In the genomic region with DNA sequence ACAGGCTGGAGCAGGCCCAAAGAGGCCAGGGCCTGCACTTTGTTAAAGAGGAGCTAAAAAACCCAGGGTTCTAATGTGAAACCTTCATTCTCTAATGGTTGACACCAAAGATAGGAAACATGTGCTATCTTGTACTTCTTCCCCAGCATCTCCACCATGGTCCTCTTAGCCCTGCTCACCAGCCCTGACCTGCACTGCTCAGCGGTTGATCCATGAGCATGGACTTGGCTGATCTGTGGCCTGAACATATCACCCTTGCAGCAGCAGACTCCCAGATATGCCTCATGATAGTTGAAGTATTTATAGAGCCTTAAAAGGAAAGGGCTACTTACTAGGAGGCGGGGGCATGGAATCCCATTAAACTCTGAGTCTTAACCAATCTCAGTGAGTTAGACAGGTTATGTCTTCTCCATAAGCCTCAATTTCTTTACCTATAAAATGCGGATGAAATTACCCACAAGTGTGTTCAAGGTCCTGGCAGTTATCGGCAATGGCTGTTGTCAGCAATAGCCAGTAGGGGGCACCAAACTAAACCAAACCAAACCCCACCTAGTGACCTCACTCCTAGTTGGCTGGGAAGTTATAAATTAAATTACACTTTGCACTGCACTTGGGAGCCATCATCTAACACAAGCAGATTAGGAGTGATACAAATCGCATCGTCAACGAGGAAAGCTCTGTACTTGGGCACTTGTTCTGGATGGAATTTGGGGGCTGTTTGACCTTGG, we compare ENCODE assay signal across 8 mouse cellular contexts. TPM values are rescaled to one million over a fixed set of nuclear protein-coding genes. Genes with fewer than 3 reads are reported as not detected.
DNase-seq lines count a peak whose midpoint lies in the region; ATAC-seq and TF ChIP-seq lines count a peak whose summit lies in the region.

No protein-coding gene starts in this region.

- H3K27me3 ChIP-seq in E14TG2a.4 (ENCODE audit: insufficient read depth, low read length): peaks cover 14% of the 10 kb centered on the region
- H3K27me3 ChIP-seq in forebrain, embryonic 10.5 days (ENCODE audit: poor library complexity, severe bottlenecking): peaks cover 50% of the 10 kb centered on the region
- H3K27me3 ChIP-seq in heart, embryonic 15.5 days: peaks cover 32% of the 10 kb centered on the region
- H3K27me3 ChIP-seq in kidney, postnatal 0 days (ENCODE audit: insufficient read depth, low read length): 0 out of 2 replicates have a peak, but pooled peaks cover 5% of the 10 kb centered on the region
- no peaks in the 10 kb centered on the region for H3K27me3 ChIP-seq in liver, adult 2 months (ENCODE audit: control insufficient read depth, insufficient read depth, low read length)
- no peaks in the 10 kb centered on the region for H3K27me3 ChIP-seq in stomach, postnatal 0 days (ENCODE audit: control insufficient read depth, insufficient read depth, low read length)

- H3K79me2 ChIP-seq in liver, adult 2 months (ENCODE audit: control insufficient read depth, insufficient read depth, low read length): no peaks in the 10 kb centered on the region

- TF ChIP-seq CTCF in E14TG2a.4 (conservative IDR thresholded peaks at IDR 0.05; ENCODE audit: low read length): peak; percentile 85
- TF ChIP-seq CTCF in kidney, postnatal 0 days (IDR thresholded peaks at IDR 0.05; ENCODE audit: low read depth): peak; percentile 92
- TF ChIP-seq CTCF in liver, adult 2 months (IDR thresholded peaks at IDR 0.05; ENCODE audit: low read depth, low read length): peak; percentile 63
- TF ChIP-seq CTCF in stomach, postnatal 0 days (IDR thresholded peaks at IDR 0.05; ENCODE audit: low read depth): peak; percentile 92

- H3K36me3 ChIP-seq in E14TG2a.4 (ENCODE audit: insufficient read depth, low read length): no peaks in the 10 kb centered on the region
- H3K36me3 ChIP-seq in forebrain, embryonic 10.5 days (replicated peaks): no peaks in the 10 kb centered on the region
- H3K36me3 ChIP-seq in heart, embryonic 15.5 days: no peaks in the 10 kb centered on the region
- H3K36me3 ChIP-seq in kidney, postnatal 0 days (ENCODE audit: insufficient read depth, low read length): no peaks in the 10 kb centered on the region
- H3K36me3 ChIP-seq in liver, adult 2 months (ENCODE audit: control insufficient read depth, insufficient read depth, low read length): no peaks in the 10 kb centered on the region
- H3K36me3 ChIP-seq in stomach, postnatal 0 days (ENCODE audit: control insufficient read depth, insufficient read depth, low read length): no peaks in the 10 kb centered on the region

- 0 out of 2 replicates have a peak, but pooled peaks cover under 1% of the 10 kb centered on the region for H3K9me3 ChIP-seq in E14TG2a.4 (ENCODE audit: low read length)
- H3K9me3 ChIP-seq in forebrain, embryonic 10.5 days: peaks cover 2% of the 10 kb centered on the region
- H3K9me3 ChIP-seq in heart, embryonic 15.5 days (replicated peaks): no peaks in the 10 kb centered on the region
- H3K9me3 ChIP-seq in kidney, postnatal 0 days (replicated peaks; ENCODE audit: low read length): no peaks in the 10 kb centered on the region
- no peaks in the 10 kb centered on the region for H3K9me3 ChIP-seq in stomach, postnatal 0 days (ENCODE audit: control insufficient read depth, low read length)

- ATAC-seq in heart, embryonic 15.5 days (replicated peaks; ENCODE audit: insufficient number of reproducible peaks, insufficient read depth, low FRiP score, low read depth): no peak
- peak; percentile 50 for ATAC-seq in kidney, postnatal 0 days (replicated peaks; ENCODE audit: low FRiP score, low read depth)
- peak; percentile 70 for ATAC-seq in stomach, postnatal 0 days (ENCODE audit: low FRiP score, low TSS enrichment)

- H3K4me3 ChIP-seq in E14TG2a.4 (replicated peaks; ENCODE audit: low read length): peak overlapping the region; percentile 60
- peak overlapping the region; percentile 43 for H3K4me3 ChIP-seq in forebrain, embryonic 10.5 days
- peak overlapping the region; percentile 23 for H3K4me3 ChIP-seq in heart, embryonic 15.5 days
- H3K4me3 ChIP-seq in kidney, postnatal 0 days (replicated peaks; ENCODE audit: low read depth, low read length): peak overlapping the region; percentile 10; the same call in 1 of the 2 replicates
- H3K4me3 ChIP-seq in liver, adult 2 months (ENCODE audit: insufficient read depth, low read depth, low read length): no peak overlapping the region
- H3K4me3 ChIP-seq in stomach, postnatal 0 days (ENCODE audit: low read depth, low read length): no peak overlapping the region

- TF ChIP-seq POLR2A in liver, adult 2 months (IDR thresholded peaks at IDR 0.05; ENCODE audit: extremely low read depth, insufficient read depth, low read length): no peak

- 11% methylated on average over 7 of the region's 7 CpGs for WGBS in forebrain, embryonic 10.5 days
- 5% methylated on average over 7 of the region's 7 CpGs for WGBS in heart, embryonic 15.5 days
- 6% methylated on average over 7 of the region's 7 CpGs for WGBS in kidney, postnatal 0 days
- WGBS in liver, adult 2 months: 7% methylated on average over 7 of the region's 7 CpGs
- 9% methylated on average over 7 of the region's 7 CpGs for WGBS in stomach, postnatal 0 days

- no peak for TF ChIP-seq EP300 in stomach, postnatal 0 days (optimal IDR thresholded peaks at IDR 0.05)

- peak; percentile 49 for DNase-seq in c-Kit-negative CD71-positive TER-119-positive erythroid progenitor cells, embryonic 14.5 days (ENCODE audit: low read depth, low spot score)
- DNase-seq in forebrain, embryonic 10.5 days (ENCODE audit: extremely low spot score, low spot score): peak; percentile 71
- DNase-seq in kidney, postnatal 0 days (ENCODE audit: low spot score): peak; percentile 93
- peak; percentile 76 for DNase-seq in liver, adult 2 months (ENCODE audit: extremely low read depth, low read depth, low spot score)
- peak; percentile 56 to 70 for DNase-seq in natural killer cell, adult 2 months (ENCODE audit: low spot score in 2 of 2)
- DNase-seq in stomach, postnatal 0 days (ENCODE audit: low spot score): peak; percentile 70

- H3K27ac ChIP-seq in forebrain, embryonic 10.5 days: peak overlapping the region; percentile 49; the same call in 1 of the 2 replicates
- H3K27ac ChIP-seq in heart, embryonic 15.5 days: no peak overlapping the region
- H3K27ac ChIP-seq in kidney, postnatal 0 days: no peak overlapping the region
- H3K27ac ChIP-seq in liver, adult 2 months (replicated peaks; ENCODE audit: insufficient read depth, low read depth, low read length): no peak overlapping the region
- 0 out of 2 replicates have a peak overlapping the region, but pooled peaks have one; percentile 8 for H3K27ac ChIP-seq in stomach, postnatal 0 days (replicated peaks)

- 0 out of 2 replicates have a peak overlapping the region, but pooled peaks have one; percentile 19 for H3K9ac ChIP-seq in heart, embryonic 15.5 days
- no peak overlapping the region for H3K9ac ChIP-seq in kidney, postnatal 0 days (ENCODE audit: low read depth, low read length)
- no peak overlapping the region for H3K9ac ChIP-seq in liver, adult 2 months (ENCODE audit: low read depth, low read length)
- no peak overlapping the region for H3K9ac ChIP-seq in stomach, postnatal 0 days (ENCODE audit: low read length)

- H3K4me2 ChIP-seq in heart, embryonic 15.5 days: peak overlapping the region; percentile 58
- peak overlapping the region; percentile 51 for H3K4me2 ChIP-seq in kidney, postnatal 0 days (ENCODE audit: low read length)
- H3K4me2 ChIP-seq in stomach, postnatal 0 days (replicated peaks; ENCODE audit: low read depth): peak overlapping the region; percentile 6; the same call in 1 of the 2 replicates

- peaks cover 20% of the 10 kb centered on the region for H3K4me1 ChIP-seq in E14TG2a.4 (replicated peaks; ENCODE audit: low read depth, low read length)
- H3K4me1 ChIP-seq in forebrain, embryonic 10.5 days: peaks cover 9% of the 10 kb centered on the region
- peaks cover 8% of the 10 kb centered on the region for H3K4me1 ChIP-seq in heart, embryonic 15.5 days (replicated peaks)
- H3K4me1 ChIP-seq in kidney, postnatal 0 days (replicated peaks; ENCODE audit: insufficient read depth, low read length): 0 out of 2 replicates have a peak, but pooled peaks cover 4% of the 10 kb centered on the region
- H3K4me1 ChIP-seq in liver, adult 2 months (ENCODE audit: control insufficient read depth, insufficient read depth, low read length): no peaks in the 10 kb centered on the region
- H3K4me1 ChIP-seq in stomach, postnatal 0 days (replicated peaks; ENCODE audit: control insufficient read depth, insufficient read depth): 0 out of 2 replicates have a peak, but pooled peaks cover 2% of the 10 kb centered on the region

RNA-seq across cellular contexts. Expression of a gene that starts 5.9 kb away (rescaled TPM):
- 19.8 and 21.1 TPM in 2 replicates for polyA plus RNA-seq in forebrain, embryonic 10.5 days (2016; fragmentation: Nextera tagmentation; extraction: Ambion mirVana)
- 13.9 and 15.5 TPM in 2 replicates for polyA plus RNA-seq in heart, embryonic 15.5 days (2015; fragmentation: Nextera tagmentation; extraction: Ambion mirVana)
- polyA plus RNA-seq in kidney, postnatal 0 days (2015; fragmentation: Nextera tagmentation; extraction: Ambion mirVana): 30.0 and 31.9 TPM in 2 replicates
- 15.6 and 18.7 TPM in 2 replicates for total RNA-seq in liver, adult 2 months (2014; rRNA removed)
- 10.3 and 11.1 TPM in 2 replicates for polyA plus RNA-seq in liver, adult 2 months (2012; rRNA removed)
- polyA plus RNA-seq in stomach, postnatal 0 days (2015; fragmentation: Nextera tagmentation; extraction: Ambion mirVana): 24.5 and 25.2 TPM in 2 replicates

Comparison
In these comparisons a context has a peak if more than half of its experiments do, and no peak if none do; other contexts are left out.
1. H3K4me3 ChIP-seq: peak in E14TG2a.4 (single experiment), forebrain, embryonic 10.5 days (single experiment), heart, embryonic 15.5 days (single experiment) and kidney, postnatal 0 days (single experiment); none in liver, adult 2 months (single experiment) and stomach, postnatal 0 days (single experiment).
2. H3K27ac ChIP-seq: peak in forebrain, embryonic 10.5 days (single experiment) and stomach, postnatal 0 days (single experiment); none in heart, embryonic 15.5 days (single experiment), kidney, postnatal 0 days (single experiment) and liver, adult 2 months (single experiment).
3. H3K4me2 ChIP-seq: peak in every context shown above with its lines; median percentile 58 in heart, embryonic 15.5 days; 51 in kidney, postnatal 0 days; 6 in stomach, postnatal 0 days.
4. Peak in every context shown above with its lines, with median percentiles within 50 percentile points of each other: CTCF ChIP-seq and DNase-seq.